Mouse (Mus musculus): Measurements from ENCODE around the gene Gipc2. TPM values are rescaled to one million over a fixed set of nuclear protein-coding genes. Genes with fewer than 3 reads are reported as not detected.

The Gipc2 gene
- polyA plus RNA-seq, 1 experiment = 0.06 TPM

DNA sequence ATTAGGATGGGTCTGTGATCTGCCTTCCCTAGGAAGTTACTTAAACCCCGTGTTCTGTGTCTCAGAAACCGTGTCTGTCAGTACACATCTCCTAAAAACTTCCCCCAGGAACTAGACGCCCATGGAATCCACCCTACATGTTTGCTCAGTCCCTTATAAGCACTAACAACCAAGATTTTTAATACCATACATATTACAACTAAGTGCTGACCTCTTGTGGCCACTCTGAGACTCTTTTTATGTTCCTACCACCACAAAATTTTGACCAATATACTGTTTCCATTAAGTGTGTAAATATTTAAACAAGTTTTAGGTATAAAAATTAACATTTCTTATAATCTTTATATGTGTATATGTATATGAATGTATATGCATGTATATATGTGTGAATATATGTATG, 71.0 kb downstream of the Gipc2 start:
- DNase-seq (ENCODE audit: low read depth in 1 of 2, low spot score in 2 of 2) = no peak
- no peaks in the 10 kb centered on the region for H3K27me3 ChIP-seq (ENCODE audit: control insufficient read depth, insufficient read depth, low read length)
- no peaks in the 10 kb centered on the region for H3K36me3 ChIP-seq (ENCODE audit: control insufficient read depth, insufficient read depth, low read length)
- no peak overlapping the region for H3K4me3 ChIP-seq (ENCODE audit: extremely low read depth, insufficient read depth, insufficient read length)
- TF ChIP-seq CTCF (IDR thresholded peaks at IDR 0.05; ENCODE audit: extremely low read depth, insufficient read depth, insufficient read length, insufficient replicate concordance) (no peak), POLR2A (IDR thresholded peaks at IDR 0.05; ENCODE audit: low read depth, low read length) (no peak)
- H3K4me1 ChIP-seq (ENCODE audit: control insufficient read depth, insufficient read depth, insufficient read length) = no peaks in the 10 kb centered on the region
- no peak overlapping the region for H3K27ac ChIP-seq (ENCODE audit: insufficient read depth, low read length)
- WGBS = 9% methylated on average over 3 of the region's 3 CpGs

DNA sequence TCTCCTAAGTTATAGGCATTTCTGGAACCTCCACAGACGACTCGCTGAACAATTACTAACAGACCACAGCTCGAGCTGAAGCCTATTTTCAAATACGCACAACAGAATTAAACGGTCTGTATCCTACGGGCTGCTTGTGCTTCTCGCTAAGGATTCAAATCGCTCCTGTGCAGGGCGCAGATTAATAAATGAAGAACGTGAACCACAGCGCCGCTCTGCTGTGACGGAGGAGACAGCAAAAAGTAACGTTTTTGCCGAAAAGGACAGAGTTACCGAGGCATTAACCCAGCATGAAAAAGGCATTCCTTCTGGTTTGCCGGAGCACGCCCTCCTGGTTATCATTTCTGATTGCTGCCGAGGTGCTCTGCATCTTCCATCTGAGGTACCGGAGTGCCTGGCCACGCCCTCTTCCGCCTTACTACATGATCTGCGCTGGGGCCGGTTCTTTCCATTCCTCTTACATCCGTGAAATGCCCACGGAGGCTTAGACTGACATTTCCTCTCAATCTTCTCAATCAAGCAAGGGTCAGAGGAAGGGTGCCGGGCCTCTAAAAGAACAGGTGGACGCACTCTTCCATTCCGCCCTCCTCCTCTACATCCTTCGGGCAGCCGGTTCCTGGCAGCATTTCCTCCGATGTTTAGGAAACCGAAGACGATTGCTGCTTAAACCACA, 73.5 kb downstream of the Gipc2 start:
- no peaks in the 10 kb centered on the region for H3K4me1 ChIP-seq (ENCODE audit: control insufficient read depth, insufficient read depth, insufficient read length)
- peak overlapping the region; percentile 24; the same call in 1 of the 2 replicates for H3K4me3 ChIP-seq (ENCODE audit: extremely low read depth, insufficient read depth, insufficient read length)

DNA sequence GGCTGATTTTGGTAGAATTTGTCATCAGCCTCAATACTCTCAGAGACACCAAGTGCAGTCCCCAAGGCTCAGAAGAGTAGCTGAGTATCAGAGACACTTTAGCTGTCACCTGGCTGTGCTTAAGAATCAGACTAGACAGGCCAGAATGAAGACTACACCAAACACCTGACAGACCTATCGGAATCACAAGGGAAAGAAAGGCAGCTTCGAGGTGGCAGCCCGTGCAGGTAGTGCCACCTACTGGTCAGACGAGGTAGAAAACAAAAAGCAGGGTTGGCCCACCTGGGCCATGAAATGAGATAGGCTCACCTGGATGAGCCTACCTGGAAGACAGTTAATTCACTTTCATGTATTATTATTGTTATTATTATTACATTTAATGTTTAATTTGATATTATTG, 76.9 kb downstream of the Gipc2 start:
- no peaks in the 10 kb centered on the region for H3K4me1 ChIP-seq (ENCODE audit: control insufficient read depth, insufficient read depth, insufficient read length)
- H3K4me3 ChIP-seq (ENCODE audit: extremely low read depth, insufficient read depth, insufficient read length) = no peak overlapping the region
- no peaks in the 10 kb centered on the region for H3K36me3 ChIP-seq (ENCODE audit: control insufficient read depth, insufficient read depth, low read length)
- peak in 1 of 2 experiments; percentile 11 for DNase-seq (ENCODE audit: low read depth in 1 of 2, low spot score in 2 of 2)
- H3K27ac ChIP-seq (ENCODE audit: insufficient read depth, low read length) = no peak overlapping the region
- H3K27me3 ChIP-seq (ENCODE audit: control insufficient read depth, insufficient read depth, low read length) = no peaks in the 10 kb centered on the region
- 8% methylated on average over 4 of the region's 4 CpGs for WGBS
- TF ChIP-seq CTCF (IDR thresholded peaks at IDR 0.05; ENCODE audit: extremely low read depth, insufficient read depth, insufficient read length, insufficient replicate concordance) (peak; percentile 60; the same call in 1 of the 2 replicates), POLR2A (IDR thresholded peaks at IDR 0.05; ENCODE audit: low read depth, low read length) (no peak)

More for the DNA sequence above, 73.5 kb downstream of the Gipc2 start:
- TF ChIP-seq POLR2A (IDR thresholded peaks at IDR 0.05; ENCODE audit: low read depth, low read length) (no peak), CTCF (IDR thresholded peaks at IDR 0.05; ENCODE audit: extremely low read depth, insufficient read depth, insufficient read length, insufficient replicate concordance) (no peak)
- H3K27me3 ChIP-seq (ENCODE audit: control insufficient read depth, insufficient read depth, low read length) = no peaks in the 10 kb centered on the region
- WGBS = 57% methylated on average over 34 of the region's 34 CpGs
- no peaks in the 10 kb centered on the region for H3K36me3 ChIP-seq (ENCODE audit: control insufficient read depth, insufficient read depth, low read length)
- DNase-seq (ENCODE audit: low read depth in 1 of 2, low spot score in 2 of 2) = no peak
- no peak overlapping the region for H3K27ac ChIP-seq (ENCODE audit: insufficient read depth, low read length)

DNA sequence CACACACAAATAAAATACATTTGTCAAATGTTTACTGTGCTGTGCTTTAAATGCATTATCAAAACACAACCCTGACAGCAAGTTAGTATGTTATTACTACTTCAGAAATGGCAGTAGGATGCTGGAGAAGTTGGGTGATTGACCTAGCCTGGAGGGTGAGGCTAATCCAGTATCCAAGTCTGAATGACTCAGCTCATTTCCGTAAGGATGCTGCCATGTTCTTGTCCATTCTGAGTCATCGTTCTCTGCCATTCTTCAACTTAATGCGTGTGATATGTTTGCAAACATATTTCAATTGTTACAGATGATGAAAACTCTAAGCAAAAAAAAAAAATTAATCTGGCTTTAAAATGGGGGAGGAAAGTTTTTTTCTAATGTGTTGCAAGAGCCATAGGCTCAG, 84.6 kb downstream of the Gipc2 start:
- no peak overlapping the region for H3K4me3 ChIP-seq (ENCODE audit: extremely low read depth, insufficient read depth, insufficient read length)
- no peak for TF ChIP-seq POLR2A (IDR thresholded peaks at IDR 0.05; ENCODE audit: low read depth, low read length)
- no peak for TF ChIP-seq CTCF (IDR thresholded peaks at IDR 0.05; ENCODE audit: extremely low read depth, insufficient read depth, insufficient read length, insufficient replicate concordance)
- WGBS = 90% methylated on average over 3 of the region's 3 CpGs
- no peaks in the 10 kb centered on the region for H3K4me1 ChIP-seq (ENCODE audit: control insufficient read depth, insufficient read depth, insufficient read length)
- no peaks in the 10 kb centered on the region for H3K27me3 ChIP-seq (ENCODE audit: control insufficient read depth, insufficient read depth, low read length)
- H3K36me3 ChIP-seq (ENCODE audit: control insufficient read depth, insufficient read depth, low read length) = no peaks in the 10 kb centered on the region
- H3K27ac ChIP-seq (ENCODE audit: insufficient read depth, low read length) = no peak overlapping the region
- DNase-seq (ENCODE audit: low read depth in 1 of 2, low spot score in 2 of 2) = no peak

DNA sequence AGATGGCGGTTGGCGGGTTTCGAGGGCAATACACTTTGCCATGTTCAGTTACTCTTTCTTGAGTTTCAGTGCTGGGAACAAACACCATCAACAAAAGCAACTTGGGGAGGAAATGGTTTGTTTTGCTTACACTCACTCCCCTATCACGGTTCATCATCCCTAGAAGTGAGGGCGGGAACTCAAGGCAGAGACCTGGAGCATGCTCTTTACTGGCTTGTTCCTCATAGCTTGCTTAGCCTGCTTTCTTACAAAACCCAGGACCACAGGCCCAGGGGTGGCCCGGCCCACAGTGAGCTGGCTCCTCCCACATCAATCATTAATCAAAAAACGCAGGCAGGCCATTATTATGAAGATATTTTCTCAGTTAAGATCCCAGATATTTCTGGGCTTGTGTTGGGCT, 89.9 kb downstream of the Gipc2 start:
- no peaks in the 10 kb centered on the region for H3K27me3 ChIP-seq (ENCODE audit: control insufficient read depth, insufficient read depth, low read length)
- TF ChIP-seq POLR2A (IDR thresholded peaks at IDR 0.05; ENCODE audit: low read depth, low read length) (no peak), CTCF (IDR thresholded peaks at IDR 0.05; ENCODE audit: extremely low read depth, insufficient read depth, insufficient read length, insufficient replicate concordance) (no peak)
- H3K4me3 ChIP-seq (ENCODE audit: extremely low read depth, insufficient read depth, insufficient read length) = no peak overlapping the region
- 83% methylated on average over 7 of the region's 7 CpGs for WGBS
- H3K4me1 ChIP-seq (ENCODE audit: control insufficient read depth, insufficient read depth, insufficient read length) = no peaks in the 10 kb centered on the region
- H3K27ac ChIP-seq (ENCODE audit: insufficient read depth, low read length) = no peak overlapping the region
- H3K36me3 ChIP-seq (ENCODE audit: control insufficient read depth, insufficient read depth, low read length) = no peaks in the 10 kb centered on the region
- no peak for DNase-seq (ENCODE audit: low read depth in 1 of 2, low spot score in 2 of 2)

DNA sequence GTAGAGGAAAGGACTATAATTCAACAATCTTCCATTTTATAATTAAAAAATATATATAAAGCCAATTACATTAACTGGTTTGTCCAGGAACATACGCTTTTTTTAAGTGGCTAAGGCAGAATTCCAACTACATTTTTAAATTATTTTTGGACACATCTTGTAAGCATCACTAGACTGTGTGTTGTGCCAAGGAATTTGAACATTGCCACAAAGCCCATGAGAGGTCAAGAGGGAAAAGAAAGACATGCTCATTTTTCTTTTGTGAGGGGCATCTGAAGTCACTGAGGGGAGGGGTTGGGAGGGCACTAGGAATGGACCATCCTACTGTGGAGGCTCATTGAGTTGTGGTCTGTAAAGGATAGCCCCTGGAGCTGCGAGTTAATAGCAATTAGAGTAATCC, 97.0 kb downstream of the Gipc2 start:
- Histone ChIP-seq H3K27ac (ENCODE audit: insufficient read depth, low read length) (no peak overlapping the region), H3K27me3 (ENCODE audit: control insufficient read depth, insufficient read depth, low read length) (no peaks in the 10 kb centered on the region), H3K4me1 (ENCODE audit: control insufficient read depth, insufficient read depth, insufficient read length) (no peaks in the 10 kb centered on the region), H3K36me3 (ENCODE audit: control insufficient read depth, insufficient read depth, low read length) (no peaks in the 10 kb centered on the region), H3K4me3 (ENCODE audit: extremely low read depth, insufficient read depth, insufficient read length) (no peak overlapping the region)
- TF ChIP-seq POLR2A (IDR thresholded peaks at IDR 0.05; ENCODE audit: low read depth, low read length) = no peak
- DNase-seq (ENCODE audit: low read depth in 1 of 2, low spot score in 2 of 2) = no peak
- 72% methylated on average over 2 of the region's 2 CpGs for WGBS

DNA sequence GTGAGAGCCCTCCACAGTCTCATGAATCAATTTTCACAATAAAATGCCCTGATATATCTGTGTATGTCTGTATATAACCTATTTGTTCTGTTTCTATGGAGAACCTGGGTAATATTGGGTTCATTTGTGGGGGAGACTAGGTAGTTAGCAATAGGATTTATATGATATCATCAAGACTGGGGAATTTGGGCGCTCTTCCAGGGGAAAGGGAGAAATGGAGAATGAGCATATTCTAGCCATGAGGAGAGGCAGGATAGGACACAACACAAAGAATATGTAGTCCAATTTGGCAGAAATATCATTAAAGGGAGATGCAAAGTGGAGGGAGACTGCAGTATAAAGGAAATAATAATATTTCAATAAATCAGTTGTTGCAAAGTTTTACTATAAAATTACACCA, 97.7 kb downstream of the Gipc2 start:
- WGBS = 96% methylated on average over 1 of the region's 1 CpGs
- TF ChIP-seq CTCF (IDR thresholded peaks at IDR 0.05; ENCODE audit: extremely low read depth, insufficient read depth, insufficient read length, insufficient replicate concordance) (no peak), POLR2A (IDR thresholded peaks at IDR 0.05; ENCODE audit: low read depth, low read length) (no peak)
- Histone ChIP-seq H3K4me3 (ENCODE audit: extremely low read depth, insufficient read depth, insufficient read length) (no peak overlapping the region), H3K27me3 (ENCODE audit: control insufficient read depth, insufficient read depth, low read length) (no peaks in the 10 kb centered on the region), H3K4me1 (ENCODE audit: control insufficient read depth, insufficient read depth, insufficient read length) (no peaks in the 10 kb centered on the region), H3K27ac (ENCODE audit: insufficient read depth, low read length) (no peak overlapping the region), H3K36me3 (ENCODE audit: control insufficient read depth, insufficient read depth, low read length) (no peaks in the 10 kb centered on the region)
- no peak for DNase-seq (ENCODE audit: low read depth in 1 of 2, low spot score in 2 of 2)

Data from spleen, adult 2 months (tissue).